Mouse (Mus musculus) ovary, adult 10 weeks (tissue): ENCODE measurements around the gene Clps. TPM values are rescaled to one million over a fixed set of nuclear protein-coding genes. Genes with fewer than 3 reads are reported as not detected.

ENCODE experiments used
- polyA plus RNA-seq: library from polyadenylated mRNA; stranded (reverse); fragments of 350-450 nt; fragmentation: Illumina TruSeq; extraction: RNeasy Lipid Tissue Mini Kit (QIAGEN cat#74804); gene quantifications from one replicate; pipeline ENCODE4 v1.2.3, GENCODE M21; 2014

The Clps gene
- polyA plus RNA-seq, result 0.97 TPM

DNA sequence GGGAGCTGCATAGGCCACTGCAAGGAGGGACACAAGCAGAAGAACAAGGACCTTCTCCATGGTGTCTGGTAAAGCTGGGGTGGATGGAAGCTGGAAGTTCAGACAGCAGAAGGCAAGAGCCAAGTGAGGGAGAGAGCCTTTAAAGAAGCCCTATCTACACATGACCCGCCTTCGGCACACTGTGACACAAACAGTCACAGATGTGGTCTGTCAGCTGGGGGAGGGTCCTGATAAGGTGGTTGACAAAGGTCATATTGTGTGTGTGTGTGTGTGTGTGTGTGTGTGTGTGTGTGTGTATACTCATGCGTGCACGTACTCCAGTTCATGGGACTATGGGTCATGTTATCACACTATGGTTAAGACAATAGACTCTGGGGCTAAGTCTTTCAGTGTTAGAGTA lies at the start of gene Clps:
Gene Clps, minus strand, starts transcription at position 169 of the 400 bp plus-strand sequence.

DNA sequence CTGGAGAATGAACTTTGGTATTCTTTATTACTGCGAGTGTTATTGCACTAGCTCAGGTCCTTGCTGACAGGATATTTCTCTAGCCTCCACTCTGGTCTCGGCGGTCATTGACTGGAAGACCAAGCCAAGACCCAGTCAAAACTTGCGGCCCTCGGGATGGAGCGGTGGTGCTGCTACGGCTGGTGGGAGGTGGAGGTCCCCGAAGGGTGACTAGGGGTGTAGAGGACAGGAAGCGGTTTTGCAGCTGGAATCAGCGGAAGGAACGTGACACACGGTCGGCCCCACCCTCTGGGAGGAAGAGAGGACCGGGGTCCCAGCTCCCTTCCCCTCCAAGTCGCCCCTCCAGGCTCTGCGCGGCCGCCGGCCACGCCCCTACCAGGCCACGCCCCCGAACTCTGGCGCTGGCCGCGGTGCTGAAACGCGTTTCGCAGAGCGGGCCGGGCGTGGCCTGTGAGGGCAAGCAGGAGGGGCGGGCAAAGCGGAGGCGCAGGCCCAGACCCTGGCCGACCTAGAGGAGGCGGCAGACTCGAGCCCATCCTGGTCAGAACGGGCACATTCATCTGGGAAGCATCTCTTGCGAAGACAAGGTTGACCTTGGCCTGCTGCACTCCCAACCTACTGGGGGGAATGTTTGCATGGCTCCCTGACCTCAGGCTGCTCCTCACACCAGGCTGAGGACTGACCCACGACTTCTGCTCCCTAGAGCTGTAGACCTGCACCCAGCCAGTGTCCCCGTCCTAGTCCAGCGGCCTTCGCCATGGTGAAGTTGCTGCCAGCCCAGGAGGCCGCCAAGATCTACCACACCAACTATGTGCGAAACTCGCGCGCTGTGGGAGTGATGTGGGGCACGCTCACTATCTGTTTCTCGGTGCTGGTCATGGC lies 14.9 kb upstream of the Clps start, which contains the start of gene Lhfpl5:
Gene Lhfpl5, plus strand, starts transcription at position 398 of the 882 bp plus-strand sequence.

DNA sequence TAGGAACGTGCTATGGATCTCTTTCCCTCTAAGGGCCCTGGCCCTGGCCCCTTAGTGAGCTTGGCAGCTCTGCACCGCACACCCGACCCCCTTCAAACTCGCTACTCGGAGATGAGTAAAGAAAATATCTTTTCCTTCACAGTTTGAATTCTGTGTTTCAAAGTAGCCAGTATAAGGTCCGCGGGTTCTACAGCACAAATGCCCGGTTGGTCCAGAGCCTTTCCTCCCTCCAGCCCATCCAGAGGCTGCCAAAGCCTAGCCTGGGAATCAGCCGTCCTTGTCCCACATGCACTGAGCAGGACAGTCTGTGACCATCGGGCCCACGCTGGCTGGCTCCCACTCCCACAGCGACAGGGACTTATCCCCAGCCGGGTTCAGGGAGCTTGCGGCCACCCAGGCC lies 11.5 kb downstream of the Clps start, which contains the start of gene Clpsl2:
Gene Clpsl2, plus strand, starts transcription at position 301 of the 400 bp plus-strand sequence.

DNA sequence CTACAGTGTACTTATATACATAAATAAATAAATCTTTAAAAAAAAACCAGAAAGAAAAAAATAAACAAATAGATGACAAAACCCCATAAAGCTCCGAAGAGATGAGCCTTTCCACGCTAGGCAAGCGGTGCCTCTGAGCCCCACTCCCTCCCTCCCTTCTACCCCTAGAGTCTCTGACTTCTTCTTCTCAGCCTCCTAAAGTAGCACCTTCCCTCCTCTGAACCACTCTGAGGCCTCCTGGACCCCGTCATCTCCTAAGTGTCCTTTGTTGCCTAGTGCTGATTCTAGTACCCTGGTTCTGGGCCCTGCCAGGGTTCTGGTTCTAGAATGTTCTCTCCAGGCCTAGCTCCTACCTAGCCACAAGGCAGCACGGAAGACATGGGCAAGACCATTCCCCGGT lies 30.1 kb downstream of the Clps start, which contains the start of gene Armc12:
Gene Armc12, plus strand, starts transcription at position 301 of the 400 bp plus-strand sequence.

DNA sequence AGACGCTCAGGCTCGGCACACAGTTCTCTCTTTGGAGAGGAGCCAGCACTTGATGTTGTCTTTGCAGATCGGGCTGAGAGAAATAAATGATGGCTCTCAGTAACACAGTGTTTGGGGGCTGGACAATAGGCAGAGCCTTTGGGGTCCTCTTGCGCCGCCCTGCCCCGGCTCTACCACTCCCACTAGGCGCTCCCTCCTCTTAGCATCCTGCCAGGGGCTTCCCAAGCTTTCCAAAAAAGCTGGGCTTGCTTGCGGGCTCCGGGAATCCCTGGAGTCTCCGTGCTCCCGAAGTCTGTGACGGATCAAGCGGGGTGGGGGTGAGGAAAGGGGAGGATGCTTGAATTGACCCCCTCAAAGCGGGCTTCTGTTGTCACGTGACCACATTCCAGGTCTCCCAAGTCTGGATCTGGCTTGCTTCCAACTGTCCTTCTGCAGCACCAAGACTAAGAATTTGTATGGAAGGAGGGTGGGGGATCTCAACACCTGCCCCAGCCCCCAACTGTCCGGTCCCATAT lies 43.1 kb downstream of the Clps start, which contains the start of gene Fkbp5:
Gene Fkbp5, minus strand, starts transcription at position 87 of the 515 bp plus-strand sequence.

Other genes starting within 250 kb of the Clps start
- gene Fance, start 247.2 kb downstream of the Clps start, polyA plus RNA-seq, result not detected
- 174 TPM for gene Rpl10a, start 232.3 kb downstream of the Clps start, polyA plus RNA-seq
- 0.57 TPM for gene Tead3, start 209.9 kb downstream of the Clps start, polyA plus RNA-seq
- not detected for gene Tulp1, start 195.5 kb downstream of the Clps start, polyA plus RNA-seq
- gene Fkbp5, start 43.2 kb downstream of the Clps start, polyA plus RNA-seq, result 158 TPM
- not detected for gene Armc12, start 30.0 kb downstream of the Clps start, polyA plus RNA-seq
- gene Clpsl2, start 11.4 kb downstream of the Clps start, polyA plus RNA-seq, result not detected
- gene Lhfpl5, start 14.9 kb upstream of the Clps start, polyA plus RNA-seq, result not detected
- gene Srpk1, start 61.9 kb upstream of the Clps start, polyA plus RNA-seq, result 139 TPM
- 0.97 TPM for gene Slc26a8, start 129.5 kb upstream of the Clps start, polyA plus RNA-seq
- 42.5 TPM for gene Mapk14, start 130.6 kb upstream of the Clps start, polyA plus RNA-seq
- 1.9 TPM for gene AC170998.1, start 165.3 kb upstream of the Clps start, polyA plus RNA-seq
- not detected for gene Mapk13, start 208.5 kb upstream of the Clps start, polyA plus RNA-seq
- gene Brpf3, start 240.3 kb upstream of the Clps start, polyA plus RNA-seq, result 18.4 TPM